Mouse (Mus musculus) small intestine, adult 2 months (tissue): ENCODE measurements at regions not wholly inside any gene's neighbourhood (a gene's known extent, or its start where the extent isn't known, plus 50 kb on each side); places are given as distances from the start of the nearest gene placed in this dataset.

Experiments
- CTCF ChIP-seq: fragments of 200-500 bp; IDR thresholded peaks from 2 replicates; pipeline ENCODE4 v1.5.1; 2012; ENCODE audit warnings: low read depth, mild to moderate bottlenecking, control low read depth, inconsistent platforms, low read length, moderate library complexity, mixed read lengths; ENCODE audit not compliant: insufficient replicate concordance, insufficient read length; ENCODE audit errors: extremely low read depth
- POLR2A ChIP-seq: fragments of 200-500 bp; IDR thresholded peaks from 2 replicates; pipeline ENCODE4 v1.6.1; 2012; ENCODE audit warnings: low read depth, mild to moderate bottlenecking, control low read depth, inconsistent platforms, low read length, moderate library complexity

DNA sequence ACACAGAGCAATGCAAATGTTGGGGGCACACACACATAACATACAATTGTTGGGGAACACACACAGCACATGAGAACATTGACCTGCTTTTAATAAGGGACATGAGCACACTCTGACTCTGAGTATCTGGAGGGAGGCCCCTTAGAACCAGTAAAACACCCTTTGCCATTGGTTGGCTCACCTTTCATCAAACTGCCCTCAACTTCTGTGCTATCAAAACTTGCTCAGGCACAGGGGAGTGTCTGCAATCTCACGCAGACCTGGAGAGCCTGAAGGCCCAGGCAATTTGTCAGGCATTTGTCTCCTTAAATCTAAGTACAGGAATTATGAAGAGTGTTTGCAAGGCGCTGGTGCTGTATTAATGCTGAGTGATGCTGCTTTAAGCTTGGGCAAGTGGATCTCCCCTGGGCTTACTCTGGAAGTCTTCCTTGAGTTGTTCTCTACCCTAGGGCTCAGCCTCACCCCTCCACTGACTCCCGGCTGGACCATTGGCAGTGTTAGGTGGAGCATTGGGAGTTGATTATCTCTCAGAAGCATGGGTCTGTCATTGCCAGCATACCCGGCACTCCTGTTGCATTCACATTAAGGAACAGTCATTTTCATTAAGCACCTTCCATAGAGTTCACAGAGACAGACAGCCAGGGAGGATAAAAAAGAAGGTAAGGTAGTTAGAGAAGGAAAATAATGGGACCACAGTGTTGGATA is 235.7 kb upstream of the Runx1 start:
- TF ChIP-seq POLR2A (no peak), CTCF (no peak)
